Mouse (Mus musculus) hindbrain, embryonic 10.5 days (tissue): ENCODE measurements around the gene Ppil3. TPM values are rescaled to one million over a fixed set of nuclear protein-coding genes. Genes with fewer than 3 reads are reported as not detected.

Experiments
- polyA plus RNA-seq: library from polyadenylated mRNA; unstranded; fragments of >200 nt; fragmentation: Nextera tagmentation; extraction: Ambion mirVana; gene quantifications from 2 replicates; pipeline ENCODE4 v1.2.1, GENCODE M21; 2016

The Ppil3 gene
- polyA plus RNA-seq, 1 experiment from 2014 or later = 58.9 TPM

Other genes starting within 250 kb of the Ppil3 start
- 0.05 and 0.07 TPM in 2 replicates for gene Aox4, start 235.1 kb downstream of the Ppil3 start, polyA plus RNA-seq
- gene Aox2, start 167.2 kb downstream of the Ppil3 start, polyA plus RNA-seq = 0.05 TPM in 1 of 2 replicates, not detected in the other
- 367 and 442 TPM in 2 replicates for gene Bzw1, start 52.6 kb downstream of the Ppil3 start, polyA plus RNA-seq
- gene Clk1, start 21.4 kb downstream of the Ppil3 start, polyA plus RNA-seq = 121 and 127 TPM in 2 replicates
- gene Nif3l1, start 335 bp downstream of the Ppil3 start, polyA plus RNA-seq = 70.7 and 75.9 TPM in 2 replicates
- gene Orc2, start 59.6 kb upstream of the Ppil3 start, polyA plus RNA-seq = 35.8 and 46.4 TPM in 2 replicates
- gene Fam126b, start 140.8 kb upstream of the Ppil3 start, polyA plus RNA-seq = 5.7 and 7.0 TPM in 2 replicates
- gene Ndufb3, start 140.9 kb upstream of the Ppil3 start, polyA plus RNA-seq = 154 TPM in 2 replicates